19 mouse cellular contexts compared by ENCODE assay signal in genomic region chr6:118320021-118320525, GRCm38 (mm10).
"Had no signal": no experiment of that assay in that cellular context is flagged by ENCODE, and none has a peak within 500 bp of the region (broad histone marks: within the 10 kb centered on the region; RNA-seq: fewer than 3 reads in every experiment).

No protein-coding gene starts in this region.

- H3K9ac ChIP-seq: lung, embryonic 14.5 days; midbrain, embryonic 12.5 days; neural tube, embryonic 13.5 days; neural tube, embryonic 15.5 days had no signal

- H3K27ac ChIP-seq: midbrain, embryonic 10.5 days; midbrain, embryonic 12.5 days; neural tube, embryonic 13.5 days; neural tube, embryonic 15.5 days had no signal

- H3K36me3 ChIP-seq: midbrain, embryonic 10.5 days; midbrain, embryonic 12.5 days; neural tube, embryonic 13.5 days; neural tube, embryonic 15.5 days had no signal

- H3K4me3 ChIP-seq: midbrain, embryonic 10.5 days; midbrain, embryonic 12.5 days; myocyte; neural tube, embryonic 13.5 days; neural tube, embryonic 15.5 days had no signal

- ATAC-seq: midbrain, embryonic 16.5 days had no signal

- H3K4me2 ChIP-seq: lung, embryonic 14.5 days; midbrain, embryonic 12.5 days; neural tube, embryonic 13.5 days; neural tube, embryonic 15.5 days had no signal

- DNase-seq: lung, adult 18-20 months; lung, embryonic 14.5 days; lung, postnatal 10 days; lung, postnatal 4 days; midbrain, embryonic 14.5 days; retina, postnatal 1 day; right cerebral cortex, adult 18-20 months; right cerebral cortex, postnatal 25 days; right cerebral cortex, postnatal 4 days; spleen, adult 18-20 months; thymus, adult 18-20 months; thymus, postnatal 14 days; thymus, postnatal 36 days had no signal

- H3K9me3 ChIP-seq: midbrain, embryonic 10.5 days; midbrain, embryonic 12.5 days; neural tube, embryonic 13.5 days; neural tube, embryonic 15.5 days had no signal

- H3K27me3 ChIP-seq: midbrain, embryonic 12.5 days; neural tube, embryonic 13.5 days; neural tube, embryonic 15.5 days had no signal
